Mouse (Mus musculus) MEL (cell line): ENCODE measurements around the gene Hsd17b10. TPM values are rescaled to one million over a fixed set of nuclear protein-coding genes. Genes with fewer than 3 reads are reported as not detected.

Experiments used
- DNase-seq: peaks from one replicate; pipeline ENCODE4 v3.0.0; 2011; ENCODE audit warnings: low read depth, low spot score
- H3K27ac ChIP-seq: 2 replicates; pipeline ENCODE4 v1.5.1; 2012; ENCODE audit warnings: low read depth, mild to moderate bottlenecking, control low read depth, low read length, moderate library complexity; ENCODE audit not compliant: control insufficient read depth
- H3K27me3 ChIP-seq, 2 experiments: fragments of 150-350 bp in 1 of 2; sonication (generic) in 1 of 2; 2 replicates each; pipeline ENCODE4 v1.6.1; 2012; ENCODE audit warnings: low read length in 2 of 2, mild to moderate bottlenecking in 2 of 2, improper control_type of control experiment in 1 of 2, moderate library complexity in 1 of 2; ENCODE audit not compliant: insufficient read depth in 2 of 2, control insufficient read depth in 1 of 2
- H3K36me3 ChIP-seq, 2 experiments: 2 replicates each; pipeline ENCODE4 v1.6.1; 2012 to 2014; ENCODE audit warnings: low read length in 2 of 2, improper control_type of control experiment in 1 of 2, inconsistent platforms in 1 of 2, mild to moderate bottlenecking in 1 of 2; ENCODE audit not compliant: insufficient read depth in 2 of 2, control insufficient read depth in 1 of 2
- H3K4me1 ChIP-seq, 2 experiments: fragments of 150-350 bp in 1 of 2; sonication (generic) in 1 of 2; 2 replicates each; pipeline ENCODE4 v1.6.1; 2012; ENCODE audit warnings: low read length in 2 of 2, improper control_type of control experiment in 1 of 2, mild to moderate bottlenecking in 1 of 2; ENCODE audit not compliant: insufficient read depth in 2 of 2, control insufficient read depth in 1 of 2
- H3K4me3 ChIP-seq, 2 experiments: fragments of 150-350 bp in 1 of 2; sonication (generic) in 1 of 2; 2 replicates each; pipeline ENCODE4 v1.5.1; 2012; ENCODE audit warnings: low read depth in 2 of 2, low read length in 2 of 2, mild to moderate bottlenecking in 2 of 2, moderate library complexity in 2 of 2, control low read depth in 1 of 2, improper control_type of control experiment in 1 of 2; ENCODE audit not compliant: control insufficient read depth in 1 of 2, insufficient read depth in 1 of 2
- H3K79me2 ChIP-seq: 2 replicates; pipeline ENCODE4 v1.6.1; 2012; ENCODE audit warnings: mild to moderate bottlenecking, low read length, moderate library complexity; ENCODE audit not compliant: control insufficient read depth, poor library complexity, insufficient read depth
- H3K9ac ChIP-seq: 2 replicates; pipeline ENCODE4 v1.6.1; 2012; ENCODE audit warnings: low read depth, mild to moderate bottlenecking, control low read depth, low read length, moderate library complexity; ENCODE audit not compliant: control insufficient read depth, poor library complexity, severe bottlenecking
- H3K9me3 ChIP-seq: fragments of 150-350 bp; sonication (generic); replicated peaks from 2 replicates; pipeline ENCODE4 v1.6.1; 2012; ENCODE audit warnings: mild to moderate bottlenecking, low read length, improper control_type of control experiment, moderate library complexity; ENCODE audit not compliant: insufficient read depth
- CHD1 ChIP-seq: IDR thresholded peaks from 2 replicates; pipeline ENCODE4 v1.6.1; 2012; ENCODE audit warnings: low read depth, mild to moderate bottlenecking, inconsistent platforms, low read length, improper control_type of control experiment
- CHD2 ChIP-seq: IDR thresholded peaks from 2 replicates; pipeline ENCODE4 v1.6.1; 2011; ENCODE audit warnings: low read length, improper control_type of control experiment
- CTCF ChIP-seq, 3 experiments: IDR thresholded peaks in 2 of 3; conservative IDR thresholded peaks in 1 of 3; 2 replicates each; pipeline ENCODE4 v1.5.1; 2011 to 2012; ENCODE audit warnings: low read length in 3 of 3, low read depth in 2 of 3, mild to moderate bottlenecking in 2 of 3, improper control_type of control experiment in 1 of 3, inconsistent platforms in 1 of 3, mixed read lengths in 1 of 3, moderate library complexity in 1 of 3; ENCODE audit not compliant: control insufficient read depth in 1 of 3, insufficient read depth in 1 of 3, poor library complexity in 1 of 3, severe bottlenecking in 1 of 3
- E2F4 ChIP-seq: IDR thresholded peaks from 2 replicates; pipeline ENCODE4 v1.6.1; 2011; ENCODE audit warnings: low read depth, low read length, improper control_type of control experiment, borderline replicate concordance
- ELF1 ChIP-seq: IDR thresholded peaks from 2 replicates; pipeline ENCODE4 v1.6.1; 2014; ENCODE audit warnings: low read depth, mild to moderate bottlenecking, inconsistent platforms, low read length, improper control_type of control experiment, moderate library complexity
- EP300 ChIP-seq, 2 experiments: IDR thresholded peaks; 2 replicates each; pipeline ENCODE4 v1.6.1; 2011; ENCODE audit warnings: improper control_type of control experiment in 2 of 2, low read length in 2 of 2, low read depth in 1 of 2, mild to moderate bottlenecking in 1 of 2
- ETS1 ChIP-seq: IDR thresholded peaks from 2 replicates; pipeline ENCODE4 v1.6.1; 2012; ENCODE audit warnings: low read depth, mild to moderate bottlenecking, inconsistent platforms, low read length, improper control_type of control experiment, moderate library complexity
- GABPA ChIP-seq: IDR thresholded peaks from 2 replicates; pipeline ENCODE4 v1.6.1; 2012; ENCODE audit warnings: low read depth, mild to moderate bottlenecking, inconsistent platforms, low read length, improper control_type of control experiment, moderate library complexity
- GATA1 ChIP-seq: IDR thresholded peaks from 2 replicates; pipeline ENCODE4 v1.6.1; 2011; ENCODE audit warnings: low read depth, low read length, improper control_type of control experiment
- KAT2A ChIP-seq: conservative IDR thresholded peaks from 2 replicates; pipeline ENCODE4 v1.6.1; 2012; ENCODE audit warnings: low read depth, low read length, improper control_type of control experiment, inconsistent platforms
- MAFK ChIP-seq: IDR thresholded peaks from 2 replicates; pipeline ENCODE4 v1.6.1; 2011; ENCODE audit warnings: low read depth, mild to moderate bottlenecking, low read length, improper control_type of control experiment, borderline replicate concordance
- MAX ChIP-seq: IDR thresholded peaks from 2 replicates; pipeline ENCODE4 v1.6.1; 2011; ENCODE audit warnings: low read length, improper control_type of control experiment
- MAZ ChIP-seq: IDR thresholded peaks from 2 replicates; pipeline ENCODE4 v1.6.1; 2012; ENCODE audit warnings: low read depth, mild to moderate bottlenecking, inconsistent platforms, low read length, improper control_type of control experiment
- MYB ChIP-seq: IDR thresholded peaks from 2 replicates; pipeline ENCODE4 v1.6.1; 2011; ENCODE audit warnings: mild to moderate bottlenecking, low read depth, low read length, improper control_type of control experiment
- MYC ChIP-seq: IDR thresholded peaks from 2 replicates; pipeline ENCODE4 v1.6.1; 2011; ENCODE audit warnings: low read depth, mild to moderate bottlenecking, low read length, improper control_type of control experiment, moderate library complexity
- NELFE ChIP-seq: IDR thresholded peaks from 2 replicates; pipeline ENCODE4 v1.6.1; 2011; ENCODE audit warnings: low read depth, low read length, improper control_type of control experiment
- NRF1 ChIP-seq: IDR thresholded peaks from 2 replicates; pipeline ENCODE4 v1.6.1; 2014; ENCODE audit warnings: low read depth, mild to moderate bottlenecking, inconsistent platforms, low read length, improper control_type of control experiment, moderate library complexity; ENCODE audit not compliant: poor library complexity, insufficient read depth, severe bottlenecking
- POLR2A ChIP-seq, 2 experiments: IDR thresholded peaks; 2 replicates each; pipeline ENCODE4 v1.6.1; 2011 to 2012; ENCODE audit warnings: low read length in 2 of 2, mild to moderate bottlenecking in 2 of 2, control low read depth in 1 of 2, improper control_type of control experiment in 1 of 2, low read depth in 1 of 2, moderate library complexity in 1 of 2; ENCODE audit not compliant: control insufficient read depth in 1 of 2, insufficient read depth in 1 of 2, poor library complexity in 1 of 2
- POLR2AphosphoS2 ChIP-seq: IDR thresholded peaks from 2 replicates; pipeline ENCODE4 v1.6.1; 2011; ENCODE audit warnings: low read length, improper control_type of control experiment
- POLR2AphosphoS5 ChIP-seq: IDR thresholded peaks from 2 replicates; pipeline ENCODE4 v1.6.1; 2012; ENCODE audit warnings: low read depth, borderline replicate concordance, mild to moderate bottlenecking, inconsistent platforms, low read length, moderate library complexity, mixed read lengths
- RAD21 ChIP-seq: IDR thresholded peaks from 2 replicates; pipeline ENCODE4 v1.6.1; 2011; ENCODE audit warnings: mild to moderate bottlenecking, low read depth, low read length, improper control_type of control experiment
- RCOR1 ChIP-seq: IDR thresholded peaks from 2 replicates; pipeline ENCODE4 v1.6.1; 2012; ENCODE audit warnings: low read depth, mild to moderate bottlenecking, inconsistent platforms, low read length, improper control_type of control experiment
- SIN3A ChIP-seq: IDR thresholded peaks from 2 replicates; pipeline ENCODE4 v1.6.1; 2012; ENCODE audit warnings: low read length, improper control_type of control experiment, inconsistent platforms
- SMC3 ChIP-seq: IDR thresholded peaks from 2 replicates; pipeline ENCODE4 v1.6.1; 2011; ENCODE audit warnings: low read depth, low read length, improper control_type of control experiment
- TAL1 ChIP-seq: IDR thresholded peaks from 2 replicates; pipeline ENCODE4 v1.6.1; 2012; ENCODE audit warnings: mild to moderate bottlenecking, inconsistent platforms, low read length, moderate library complexity, mixed read lengths
- TBP ChIP-seq: IDR thresholded peaks from 2 replicates; pipeline ENCODE4 v1.8.0; 2011; ENCODE audit warnings: low read depth, low read length, improper control_type of control experiment
- UBTF ChIP-seq: IDR thresholded peaks from 2 replicates; pipeline ENCODE4 v1.6.1; 2012; ENCODE audit warnings: low read depth, mild to moderate bottlenecking, inconsistent platforms, low read length, improper control_type of control experiment, moderate library complexity, borderline replicate concordance; ENCODE audit not compliant: insufficient read depth
- USF1 ChIP-seq: IDR thresholded peaks from 2 replicates; pipeline ENCODE4 v1.6.1; 2014; ENCODE audit warnings: low read depth, mild to moderate bottlenecking, inconsistent platforms, low read length, improper control_type of control experiment, moderate library complexity
- USF2 ChIP-seq, 2 experiments: IDR thresholded peaks; 2 replicates each; pipeline ENCODE4 v1.6.1; 2011 to 2012; ENCODE audit warnings: improper control_type of control experiment in 2 of 2, low read length in 2 of 2, borderline replicate concordance in 1 of 2, inconsistent platforms in 1 of 2, low read depth in 1 of 2, mild to moderate bottlenecking in 1 of 2; ENCODE audit not compliant: insufficient read depth in 1 of 2
- ZC3H11A ChIP-seq: IDR thresholded peaks from 2 replicates; pipeline ENCODE4 v1.6.1; 2012; ENCODE audit warnings: low read depth, mild to moderate bottlenecking, inconsistent platforms, low read length, improper control_type of control experiment
- ZKSCAN1 ChIP-seq: IDR thresholded peaks from 2 replicates; pipeline ENCODE4 v1.6.1; 2012; ENCODE audit warnings: low read depth, mild to moderate bottlenecking, inconsistent platforms, low read length, improper control_type of control experiment, moderate library complexity
- ZMIZ1 ChIP-seq: IDR thresholded peaks from 2 replicates; pipeline ENCODE4 v1.6.1; 2012; ENCODE audit warnings: low read depth, mild to moderate bottlenecking, inconsistent platforms, low read length, improper control_type of control experiment, moderate library complexity
- ZNF384 ChIP-seq: IDR thresholded peaks from 2 replicates; pipeline ENCODE4 v1.6.1; 2012; ENCODE audit warnings: low read depth, mild to moderate bottlenecking, inconsistent platforms, low read length, improper control_type of control experiment
- polyA plus RNA-seq, 2 experiments: library from polyadenylated mRNA; stranded (reverse) in 1 of 2; unstranded in 1 of 2; fragments of >175 nt in 1 of 2; fragments of >200 nt in 1 of 2; gene quantifications; 2 replicates each; pipeline versions ENCODE4 v1.2.1 to v1.2.4; 2012; ENCODE audit warnings: low replicate concordance in 2 of 2, low read depth in 1 of 2; ENCODE audit not compliant: insufficient read length in 2 of 2, insufficient read depth in 1 of 2, missing spikeins in 1 of 2
- total RNA-seq: library from RNA; depleted of rRNA; stranded (reverse); fragments of 300-350 nt; gene quantifications from 2 replicates; pipeline ENCODE4 v1.2.3, GENCODE M21; 2012; rRNA removed

The Hsd17b10 gene
- total RNA-seq (193 and 208 TPM in 2 replicates), polyA plus RNA-seq (100 to 1,000 TPM in 1 of 2 experiments, not detected in 1; 217 TPM)

GRCm38 (mm10) chrX:152001737-152002710 lies at the start of gene Hsd17b10:
Gene Hsd17b10, plus strand, starts transcription at chrX:152001845.
- peaks cover 0 to under 1% of the 10 kb centered on the region in 2 experiments; a peak in 1 of 4 replicates for H3K27me3 ChIP-seq
- peak within 1 kb of the TSS; percentile 41 for H3K27ac ChIP-seq
- no peaks in the 10 kb centered on the region for H3K9me3 ChIP-seq
- H3K79me2 ChIP-seq = no peaks in the 10 kb centered on the region; the same call in 1 of the 2 replicates
- H3K36me3 ChIP-seq = peaks cover 0 to 10% of the 10 kb centered on the region in 2 experiments; a peak in 2 of 4 replicates
- H3K9ac ChIP-seq = peak within 1 kb of the TSS; percentile 70
- peak; percentile 95 for DNase-seq
- H3K4me3 ChIP-seq = peak within 1 kb of the TSS; percentile 69 to 93
- H3K4me1 ChIP-seq = peaks cover 0 to 5% of the 10 kb centered on the region in 2 experiments; a peak in 3 of 4 replicates
- TF ChIP-seq NELFE (peak; percentile 88), GATA1 (no peak), ELF1 (peak; percentile 44; the same call in 1 of the 2 replicates), CHD1 (no peak), GABPA (0 out of 2 replicates have a peak, but pooled peaks have one; percentile 34), MYC (peak; percentile 57; the same call in 1 of the 2 replicates), KAT2A (0 out of 2 replicates have a peak, but pooled peaks have one; percentile 27), CTCF (IDR thresholded peaks at IDR 0.05 in 2 of 3, conservative IDR thresholded peaks at IDR 0.05 in 1 of 3; ENCODE audit: control insufficient read depth in 1 of 3, insufficient read depth in 1 of 3, low read depth in 2 of 3, low read length in 3 of 3, poor library complexity in 1 of 3, severe bottlenecking in 1 of 3) (no peak), USF1 (no peak), ZMIZ1 (peak; percentile 86), EP300 (IDR thresholded peaks at IDR 0.05; ENCODE audit: low read depth in 1 of 2, low read length in 2 of 2) (0 out of 4 replicates have a peak, but pooled peaks of 1 of the 2 experiments have one; percentile 30), ZC3H11A (no peak), RAD21 (no peak), POLR2A (IDR thresholded peaks at IDR 0.05; ENCODE audit: control insufficient read depth in 1 of 2, insufficient read depth in 1 of 2, low read depth in 1 of 2, low read length in 2 of 2, poor library complexity in 1 of 2) (peak; percentile 76 to 90), POLR2AphosphoS2 (peak; percentile 81; the same call in 1 of the 2 replicates), CHD2 (no peak), USF2 (IDR thresholded peaks at IDR 0.05; ENCODE audit: borderline replicate concordance in 1 of 2, insufficient read depth in 1 of 2, low read depth in 1 of 2, low read length in 2 of 2) (no peak), E2F4 (no peak), ETS1 (0 out of 2 replicates have a peak, but pooled peaks have one; percentile 36), MAZ (peak; percentile 81), UBTF (no peak), POLR2AphosphoS5 (no peak), ZKSCAN1 (no peak), TAL1 (no peak), MAX (peak; percentile 87), SIN3A (peak; percentile 86), MAFK (no peak), NRF1 (peak; percentile 59; the same call in 1 of the 2 replicates), RCOR1 (peak; percentile 53; the same call in 1 of the 2 replicates), ZNF384 (no peak), SMC3 (no peak), TBP (peak; percentile 83), MYB (no peak)
